Mouse (Mus musculus): ENCODE data around the gene Tcf7l2.

- TF ChIP-seq CTCF (IDR thresholded peaks at IDR 0.05; ENCODE audit: low read depth) (no peak), EP300 (optimal IDR thresholded peaks at IDR 0.05) (no peak)
Observed at GRCm38 (mm10) chr19:55820202-55820601, 78.6 kb downstream of the Tcf7l2 start.

All from stomach, postnatal 0 days (tissue).